Mouse (Mus musculus): ENCODE measurements around the gene Ggact.

DNA sequence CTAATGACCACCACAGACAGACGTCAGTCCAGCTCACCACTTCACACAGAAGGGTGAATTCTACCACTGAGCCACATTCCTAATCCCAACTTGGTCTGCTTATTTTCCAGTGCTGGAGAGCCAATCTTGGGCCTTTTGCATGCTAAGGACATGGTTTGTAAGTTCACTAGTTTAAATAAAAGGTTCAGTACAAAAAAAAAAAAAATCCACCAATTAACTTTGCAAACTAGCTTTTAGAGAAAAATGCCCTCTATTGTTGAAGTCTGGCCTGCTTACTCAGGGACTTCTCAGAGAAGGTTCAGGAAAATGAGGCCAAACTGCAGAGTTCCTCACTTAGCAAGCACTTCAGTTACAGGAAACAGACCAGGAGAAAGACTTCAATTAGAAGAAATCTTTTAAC lies 1.4 kb downstream of the Ggact start:
- TF ChIP-seq POLR2A (IDR thresholded peaks at IDR 0.05; ENCODE audit: insufficient read depth, low read depth, low read length): no peak
- no peak for TF ChIP-seq CTCF (IDR thresholded peaks at IDR 0.05; ENCODE audit: insufficient read depth, low read depth, low read length)
